Mouse (Mus musculus) hindbrain, embryonic 13.5 days (tissue): ENCODE data around the gene Mtg2. TPM values are rescaled to one million over a fixed set of nuclear protein-coding genes. Genes with fewer than 3 reads are reported as not detected.

Experiments
- polyA plus RNA-seq: library from polyadenylated mRNA; unstranded; fragments of >200 nt; fragmentation: Nextera tagmentation; extraction: Ambion mirVana; gene quantifications from 2 replicates; pipeline ENCODE4 v1.2.1, GENCODE M21; 2015

The Mtg2 gene
- polyA plus RNA-seq, 1 experiment from 2014 or later, result 31.9 TPM

Other genes with a start within 250 kb of the Mtg2 start
- gene Taf4, start 93.9 kb upstream of the Mtg2 start, polyA plus RNA-seq, result 3.9 and 4.5 TPM in 2 replicates
- 22.5 and 23.4 TPM in 2 replicates for gene Lsm14b, start 45.6 kb upstream of the Mtg2 start, polyA plus RNA-seq
- gene Psma7, start 28.2 kb upstream of the Mtg2 start, polyA plus RNA-seq, result 665 and 670 TPM in 2 replicates
- gene Ss18l1, start 28.1 kb upstream of the Mtg2 start, polyA plus RNA-seq, result 52.7 TPM in 2 replicates
- gene Hrh3, start 33.9 kb downstream of the Mtg2 start, polyA plus RNA-seq, result 3.1 TPM in 2 replicates
- 58.2 and 60.8 TPM in 2 replicates for gene Osbpl2, start 48.7 kb downstream of the Mtg2 start, polyA plus RNA-seq
- gene Adrm1, start 100.9 kb downstream of the Mtg2 start, polyA plus RNA-seq, result 208 and 213 TPM in 2 replicates
- gene Lama5, start 155.3 kb downstream of the Mtg2 start, polyA plus RNA-seq, result 1.9 and 2.1 TPM in 2 replicates
- 444 and 445 TPM in 2 replicates for gene Rps21, start 186.8 kb downstream of the Mtg2 start, polyA plus RNA-seq
- gene Cables2, start 202.9 kb downstream of the Mtg2 start, polyA plus RNA-seq, result 19.8 and 20.8 TPM in 2 replicates
- gene Rbbp8nl, start 219.3 kb downstream of the Mtg2 start, polyA plus RNA-seq, result not detected in 2 replicates